Mouse (Mus musculus) heart, embryonic 12.5 days (tissue): ENCODE data around the gene Sf3b5. TPM values are rescaled to one million over a fixed set of nuclear protein-coding genes. Genes with fewer than 3 reads are reported as not detected.

Experiments used
- ATAC-seq: fragments of 200-750 bp; cut with Nextera tagmentation; 2 replicates; pipeline ENCODE4 v1.8.0; 2017; ENCODE audit warnings: moderate TSS enrichment, moderate library complexity; ENCODE audit not compliant: insufficient number of reproducible peaks, low FRiP score
- H3K27ac ChIP-seq: fragments of 300-500 bp; sonication (generic); 2 replicates; pipeline ENCODE4 v1.5.1; 2016; ENCODE audit warnings: mild to moderate bottlenecking, moderate library complexity; ENCODE audit not compliant: poor library complexity, severe bottlenecking
- H3K27me3 ChIP-seq: fragments of 300-500 bp; sonication (generic); replicated peaks from 2 replicates; pipeline ENCODE4 v1.6.1; 2016; ENCODE audit warnings: mild to moderate bottlenecking, moderate library complexity
- H3K36me3 ChIP-seq: fragments of 300-500 bp; sonication (generic); 2 replicates; pipeline ENCODE4 v1.6.1; 2016; ENCODE audit warnings: mild to moderate bottlenecking, moderate library complexity
- H3K4me1 ChIP-seq: fragments of 300-500 bp; sonication (generic); replicated peaks from 2 replicates; pipeline ENCODE4 v1.6.1; 2016; ENCODE audit warnings: mild to moderate bottlenecking
- H3K4me2 ChIP-seq: fragments of 300-500 bp; sonication (generic); 2 replicates; pipeline ENCODE4 v1.6.1; 2016; ENCODE audit warnings: mild to moderate bottlenecking, moderate library complexity
- H3K4me3 ChIP-seq: fragments of 300-500 bp; sonication (generic); 2 replicates; pipeline ENCODE4 v1.5.1; 2016; ENCODE audit warnings: mild to moderate bottlenecking
- H3K9ac ChIP-seq: fragments of 300-500 bp; sonication (generic); 2 replicates; pipeline ENCODE4 v1.6.1; 2016; ENCODE audit warnings: mild to moderate bottlenecking, moderate library complexity
- H3K9me3 ChIP-seq: fragments of 300-500 bp; sonication (generic); replicated peaks from 2 replicates; pipeline ENCODE4 v1.6.1; 2016; ENCODE audit warnings: mild to moderate bottlenecking, moderate library complexity
- WGBS: fragments of 180-500 bp; shearing (Covaris S2); methylation state at CpG from one replicate; pipeline ENCODE4 v1.1.7; 2016; 5-methylcytosine and 5-hydroxymethylcytosine counted together
- polyA plus RNA-seq: library from polyadenylated mRNA; unstranded; fragments of >200 nt; fragmentation: Nextera tagmentation; extraction: Ambion mirVana; gene quantifications from 2 replicates; pipeline ENCODE4 v1.2.1, GENCODE M21; 2016

Gene Sf3b5
- polyA plus RNA-seq, 1 experiment from 2014 or later, result 30.7 TPM

GRCm38 (mm10) chr10:13035270-13035669, 30.1 kb downstream of the Sf3b5 start:
- no peak overlapping the region for H3K9ac ChIP-seq
- ATAC-seq, result no peak
- no peak overlapping the region for H3K27ac ChIP-seq
- H3K27me3 ChIP-seq, result no peaks in the 10 kb centered on the region
- H3K4me3 ChIP-seq, result no peak overlapping the region
- WGBS, result 80% methylated on average over 3 of the region's 3 CpGs
- no peak overlapping the region for H3K4me2 ChIP-seq
- no peaks in the 10 kb centered on the region for H3K9me3 ChIP-seq
- H3K36me3 ChIP-seq, result no peaks in the 10 kb centered on the region
- H3K4me1 ChIP-seq, result no peaks in the 10 kb centered on the region

- no peak for ATAC-seq
- H3K27me3 ChIP-seq, result no peaks in the 10 kb centered on the region
Measured at GRCm38 (mm10) chr10:13039637-13040174, 34.6 kb downstream of the Sf3b5 start.

DNA sequence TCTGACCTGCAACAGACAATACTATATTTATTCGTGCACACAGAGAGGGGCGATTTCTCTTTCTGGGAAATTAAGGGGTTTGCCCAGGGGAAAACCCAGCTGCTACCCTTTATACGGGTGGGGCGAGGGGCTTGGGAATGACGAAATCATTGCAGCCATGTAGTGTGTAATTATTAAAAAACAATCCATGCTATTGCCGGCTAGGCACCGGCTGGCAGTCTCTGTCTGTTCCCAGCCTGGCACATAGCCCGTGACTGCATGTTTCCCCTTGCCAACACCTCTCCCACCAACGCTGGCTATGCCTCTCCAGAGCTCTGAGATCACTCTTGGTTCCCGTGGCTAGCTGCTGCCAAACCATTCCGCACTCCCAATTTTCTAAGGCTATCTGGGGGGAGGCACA, 39.5 kb downstream of the Sf3b5 start:
- 88% methylated on average over 11 of the region's 11 CpGs for WGBS
- Histone ChIP-seq H3K4me1 (no peaks in the 10 kb centered on the region), H3K9ac (no peak overlapping the region), H3K4me2 (no peak overlapping the region), H3K4me3 (no peak overlapping the region), H3K27me3 (no peaks in the 10 kb centered on the region), H3K36me3 (no peaks in the 10 kb centered on the region), H3K9me3 (no peaks in the 10 kb centered on the region), H3K27ac (no peak overlapping the region)
- no peak for ATAC-seq

More at GRCm38 (mm10) chr10:13039637-13040174, 34.6 kb downstream of the Sf3b5 start:
- no peak overlapping the region for H3K27ac ChIP-seq
- H3K9me3 ChIP-seq, result no peaks in the 10 kb centered on the region
- H3K4me3 ChIP-seq, result no peak overlapping the region
- no peak overlapping the region for H3K9ac ChIP-seq
- WGBS, result 75% methylated on average over 5 of the region's 5 CpGs
- H3K4me2 ChIP-seq, result no peak overlapping the region
- H3K4me1 ChIP-seq, result no peaks in the 10 kb centered on the region
- H3K36me3 ChIP-seq, result no peaks in the 10 kb centered on the region

GRCm38 (mm10) chr10:13047816-13048215, 42.7 kb downstream of the Sf3b5 start:
- Histone ChIP-seq H3K36me3 (no peaks in the 10 kb centered on the region), H3K4me3 (no peak overlapping the region), H3K27ac (no peak overlapping the region), H3K27me3 (no peaks in the 10 kb centered on the region), H3K9ac (no peak overlapping the region), H3K4me2 (no peak overlapping the region), H3K4me1 (no peaks in the 10 kb centered on the region), H3K9me3 (no peaks in the 10 kb centered on the region)
- ATAC-seq, result no peak
- 31% methylated on average over 4 of the region's 4 CpGs for WGBS

DNA sequence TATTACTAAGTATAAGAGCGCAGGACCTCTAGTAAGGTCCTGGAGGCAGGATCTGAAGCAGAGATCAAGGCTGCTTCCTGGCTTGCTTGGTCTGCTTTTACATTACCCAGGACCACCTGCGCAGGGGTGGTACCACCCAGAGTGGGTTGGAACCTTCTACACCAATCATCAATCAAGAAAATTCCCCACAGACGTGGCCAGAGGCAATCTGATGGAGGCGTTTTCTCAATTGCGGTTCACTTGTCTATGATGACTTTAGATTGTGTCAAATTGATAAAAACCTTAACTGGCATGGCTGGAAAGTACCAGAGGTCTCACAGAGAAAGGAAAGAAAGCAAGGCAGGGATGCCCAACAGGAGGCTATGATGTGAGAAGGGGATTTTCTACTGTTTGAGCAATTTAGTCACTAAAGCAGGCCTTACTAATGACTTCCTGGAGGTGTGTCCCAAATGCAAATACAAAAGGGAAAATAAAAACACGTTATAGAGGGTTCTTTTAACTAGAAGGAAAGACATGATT, 51.8 kb downstream of the Sf3b5 start:
- H3K4me1 ChIP-seq, result 0 out of 2 replicates have a peak, but pooled peaks cover 9% of the 10 kb centered on the region
- no peaks in the 10 kb centered on the region for H3K9me3 ChIP-seq
- H3K36me3 ChIP-seq, result no peaks in the 10 kb centered on the region
- 68% methylated on average over 6 of the region's 6 CpGs for WGBS
- no peak for ATAC-seq
- no peak overlapping the region for H3K4me2 ChIP-seq
- no peak overlapping the region for H3K27ac ChIP-seq
- H3K27me3 ChIP-seq, result peaks cover 26% of the 10 kb centered on the region
- no peak overlapping the region for H3K4me3 ChIP-seq
- no peak overlapping the region for H3K9ac ChIP-seq

Other genes with a start within 250 kb of the Sf3b5 start
- 66.8 and 69.2 TPM in 2 replicates for gene Utrn, start 136.0 kb upstream of the Sf3b5 start, polyA plus RNA-seq
- 5.5 and 6.4 TPM in 2 replicates for gene Stx11, start 41.0 kb upstream of the Sf3b5 start, polyA plus RNA-seq
- gene Plagl1, start 55.2 kb downstream of the Sf3b5 start, polyA plus RNA-seq, result 257 and 286 TPM in 2 replicates
- not detected in 2 replicates for gene Zc2hc1b, start 172.7 kb downstream of the Sf3b5 start, polyA plus RNA-seq
- 57.3 and 65.5 TPM in 2 replicates for gene Ltv1, start 187.8 kb downstream of the Sf3b5 start, polyA plus RNA-seq